Mouse (Mus musculus) frontal cortex, postnatal 14 days (tissue): ENCODE measurements around the gene Dbndd2.
A peak's percentile ranks its signal among the peaks of the same experiment; 100 is the strongest.

Experiments used
- DNase-seq, 2 experiments: peaks; one replicate each; pipeline ENCODE4 v3.0.0; 2022; ENCODE audit warnings: low spot score in 2 of 2

Gene Dbndd2

DNA sequence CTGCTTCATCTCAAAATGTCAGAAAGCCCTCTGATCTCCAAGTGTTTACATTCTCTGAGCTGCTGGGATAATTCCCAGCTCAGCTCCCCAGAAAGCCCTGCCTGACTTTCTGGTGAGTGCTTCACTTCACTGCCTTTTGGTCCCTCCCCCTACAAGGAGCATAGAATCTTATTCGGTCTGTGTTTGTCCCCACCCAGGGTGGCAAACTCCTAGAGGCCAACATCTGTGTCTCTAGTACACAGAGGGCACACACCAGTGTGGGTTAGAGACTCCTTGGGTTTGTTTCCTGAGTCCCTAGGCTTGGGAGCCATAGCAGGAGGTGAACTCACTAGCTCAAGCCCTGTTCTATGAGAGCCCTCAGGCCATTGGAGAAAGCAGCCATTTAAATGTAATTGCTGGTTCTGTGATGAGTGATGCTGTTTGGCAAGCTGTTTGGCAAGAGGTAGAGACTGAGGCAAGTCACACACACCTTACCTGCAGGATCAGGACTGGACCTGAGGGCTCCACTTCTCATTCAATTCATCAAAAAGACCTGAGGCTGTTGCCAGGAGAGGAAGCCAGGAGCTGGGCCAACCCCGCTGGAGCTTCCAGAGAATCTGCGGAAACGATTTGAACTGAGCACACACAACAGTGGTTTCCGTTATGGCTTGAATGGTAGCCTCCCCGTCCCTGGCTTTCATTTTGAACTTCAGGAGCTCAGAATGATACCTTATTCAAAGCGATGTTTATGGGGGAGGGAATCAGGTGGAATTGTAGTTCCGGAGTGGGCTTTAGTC lies 54.9 kb downstream of the Dbndd2 start:
- no peak for DNase-seq

- DNase-seq, result peak; percentile 39 to 48
Observed at GRCm38 (mm10) chr2:164542132-164542531, 56.2 kb downstream of the Dbndd2 start.

- no peak for DNase-seq
Observed at GRCm38 (mm10) chr2:164542598-164542997, 56.7 kb downstream of the Dbndd2 start.
